Comparison of ENCODE assay signal across 26 mouse cellular contexts in genomic region chr8:80961070-80961609, GRCm38 (mm10). TPM values are rescaled to one million over a fixed set of nuclear protein-coding genes. Genes with fewer than 3 reads are reported as not detected.
DNase-seq lines count a peak whose midpoint lies in the region; ATAC-seq and TF ChIP-seq lines count a peak whose summit lies in the region.
"Had no signal": no experiment of that assay in that cellular context is flagged by ENCODE, and none has a peak within 500 bp of the region (broad histone marks: within the 10 kb centered on the region; RNA-seq: fewer than 3 reads in every experiment).

No protein-coding gene starts in this region.

- no peaks in the 10 kb centered on the region for H3K9me3 ChIP-seq in heart, embryonic 15.5 days (replicated peaks)
- H3K9me3 ChIP-seq in liver, postnatal 0 days (ENCODE audit: low read length), result no peaks in the 10 kb centered on the region
- H3K9me3 ChIP-seq: liver, embryonic 15.5 days; megakaryocyte, embryonic 14.5 days; midbrain, embryonic 13.5 days; neural tube, embryonic 13.5 days had no signal

- H3K9ac ChIP-seq in heart, embryonic 15.5 days, result no peak overlapping the region
- H3K9ac ChIP-seq in liver, postnatal 0 days (replicated peaks), result no peak overlapping the region
- H3K9ac ChIP-seq: forebrain, postnatal 0 days; hindbrain, embryonic 14.5 days; liver, embryonic 15.5 days; midbrain, embryonic 13.5 days; neural tube, embryonic 13.5 days had no signal

- TF ChIP-seq CTCF in liver, postnatal 0 days (IDR thresholded peaks at IDR 0.05; ENCODE audit: low read depth), result no peak

- TF ChIP-seq EP300 in liver, postnatal 0 days (IDR thresholded peaks at IDR 0.05; ENCODE audit: low read depth), result no peak

- no peak for ATAC-seq in heart, embryonic 15.5 days (replicated peaks; ENCODE audit: insufficient number of reproducible peaks, insufficient read depth, low FRiP score, low read depth)
- ATAC-seq in megakaryocyte, adult 5-6 weeks (ENCODE audit: poor library complexity, severe bottlenecking), result peak; percentile 59
- no peak for ATAC-seq in liver, postnatal 0 days
- ATAC-seq: CD4-positive, CD25-positive, alpha-beta regulatory T cell, adult 4 months; forebrain, postnatal 0 days; midbrain, embryonic 13.5 days had no signal

- H3K27ac ChIP-seq in heart, embryonic 15.5 days, result 0 out of 2 replicates have a peak overlapping the region, but pooled peaks have one; percentile 21
- H3K27ac ChIP-seq in liver, postnatal 0 days (ENCODE audit: low read depth), result no peak overlapping the region
- H3K27ac ChIP-seq: hindbrain, embryonic 14.5 days; liver, embryonic 15.5 days; midbrain, embryonic 13.5 days; neural tube, embryonic 13.5 days; stomach, postnatal 0 days had no signal

- DNase-seq in heart, adult 18-20 months, result no peak
- DNase-seq in 3T3-L1 (ENCODE audit: low read depth, low spot score) (peak; percentile 40), NIH3T3 (ENCODE audit: low read depth) (peak; percentile 28)
- DNase-seq in liver, postnatal 0 days, result no peak
- no peak for DNase-seq in thymus, postnatal 14 days
- DNase-seq: adrenal gland, adult 8-10 months; cerebellum, adult 9-10 months; cerebellum, postnatal 36 days; forebrain, postnatal 0 days; kidney, adult 11 months; kidney, postnatal 14 days; layer of hippocampus, adult 9-11 months; liver; right cerebral cortex, postnatal 4 days; thymus, adult 18-20 months; thymus, postnatal 36 days had no signal

- H3K27me3 ChIP-seq in heart, embryonic 15.5 days, result no peaks in the 10 kb centered on the region
- no peaks in the 10 kb centered on the region for H3K27me3 ChIP-seq in liver, postnatal 0 days (ENCODE audit: insufficient read depth, low read length)
- H3K27me3 ChIP-seq: liver, embryonic 15.5 days; megakaryocyte, embryonic 14.5 days; midbrain, embryonic 13.5 days; neural tube, embryonic 13.5 days had no signal

- peaks cover 2% of the 10 kb centered on the region; the same call in 1 of the 2 replicates for H3K4me1 ChIP-seq in heart, embryonic 15.5 days (replicated peaks)
- no peaks in the 10 kb centered on the region for H3K4me1 ChIP-seq in liver, postnatal 0 days (ENCODE audit: insufficient read depth)
- H3K4me1 ChIP-seq: liver, embryonic 15.5 days; midbrain, embryonic 13.5 days had no signal

- no peak overlapping the region for H3K4me3 ChIP-seq in heart, embryonic 15.5 days
- H3K4me3 ChIP-seq in liver, postnatal 0 days (ENCODE audit: low read depth, low read length), result no peak overlapping the region
- H3K4me3 ChIP-seq: erythroblast, embryonic 14.5 days; liver, embryonic 15.5 days; midbrain, embryonic 13.5 days; neural tube, embryonic 13.5 days had no signal

- H3K4me2 ChIP-seq in heart, embryonic 15.5 days, result no peak overlapping the region
- no peak overlapping the region for H3K4me2 ChIP-seq in liver, postnatal 0 days (ENCODE audit: low read depth, low read length)
- H3K4me2 ChIP-seq: hindbrain, embryonic 14.5 days; liver, embryonic 15.5 days; midbrain, embryonic 13.5 days; neural tube, embryonic 13.5 days had no signal

- 66% methylated on average over 4 of the region's 4 CpGs for WGBS in heart, embryonic 15.5 days
- 55% methylated on average over 4 of the region's 4 CpGs for WGBS in liver, postnatal 0 days (ENCODE audit: insufficient replicate concordance)

- no peaks in the 10 kb centered on the region for H3K36me3 ChIP-seq in heart, embryonic 15.5 days
- no peaks in the 10 kb centered on the region for H3K36me3 ChIP-seq in liver, postnatal 0 days (replicated peaks; ENCODE audit: insufficient read depth, low read length)
- H3K36me3 ChIP-seq: liver, embryonic 15.5 days; midbrain, embryonic 13.5 days; neural tube, embryonic 13.5 days had no signal

RNA-seq across cellular contexts. Expression of gene Usp38, which starts 53.6 kb away (rescaled TPM):
- polyA plus RNA-seq in heart, embryonic 15.5 days (2015; fragmentation: Nextera tagmentation; extraction: Ambion mirVana), result 11.7 and 14.0 TPM in 2 replicates
- 10 to 100 TPM; 18.9 to 19.5 TPM for total RNA-seq in heart, adult 18-20 months (2021)
- total RNA-seq in megakaryocyte, adult 5-6 weeks (2015), result 30.0 and 32.1 TPM in 2 replicates
- total RNA-seq in megakaryocyte, adult 5-6 weeks (2017), result 31.2 and 34.1 TPM in 2 replicates
- 6.8 and 7.1 TPM in 2 replicates for polyA plus RNA-seq in liver, postnatal 0 days (2015; fragmentation: Nextera tagmentation; extraction: Ambion mirVana)

Comparison
In these comparisons a context has a peak if more than half of its experiments do, and no peak if none do; other contexts are left out.
1. DNase-seq: peak in 3T3-L1 (single experiment) and NIH3T3 (single experiment); none in heart, adult 18-20 months (0 of 2), liver, postnatal 0 days (single experiment) and thymus, postnatal 14 days (single experiment).